ENCODE assay signal across 24 mouse cellular contexts in the genomic region with DNA sequence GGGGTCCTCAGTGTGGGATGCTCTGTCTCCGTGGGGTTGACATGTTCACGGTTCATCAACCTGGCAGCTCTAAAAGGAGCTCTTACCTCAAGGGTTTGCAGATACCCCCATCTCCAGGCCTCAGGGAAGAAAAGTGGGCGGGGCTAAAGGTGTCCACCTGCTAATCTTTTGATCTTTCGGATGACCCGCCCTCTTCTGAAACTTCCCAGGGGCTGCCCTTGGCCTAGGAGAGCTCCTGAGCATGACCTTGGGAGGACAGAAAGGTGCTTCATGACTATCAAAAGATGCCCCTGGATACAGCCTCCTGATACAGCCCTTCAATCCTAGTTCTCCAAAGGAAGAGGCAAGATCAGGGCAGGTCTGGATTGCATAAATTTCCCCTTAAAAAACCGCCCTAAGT. TPM values are rescaled to one million over a fixed set of nuclear protein-coding genes. Genes with fewer than 3 reads are reported as not detected.
"Had no signal": no experiment of that assay in that cellular context is flagged by ENCODE, and none has a peak within 500 bp of the region (broad histone marks: within the 10 kb centered on the region; RNA-seq: fewer than 3 reads in every experiment).

No protein-coding gene starts in this region.

- H3K9ac ChIP-seq: heart, embryonic 13.5 days; heart, embryonic 15.5 days; hindbrain, embryonic 14.5 days; kidney, embryonic 15.5 days; limb, embryonic 12.5 days; liver, embryonic 12.5 days had no signal

- H3K27ac ChIP-seq: heart, adult 2 months; heart, embryonic 13.5 days; heart, embryonic 15.5 days; hindbrain, embryonic 14.5 days; kidney, embryonic 15.5 days; kidney, postnatal 0 days; limb, embryonic 12.5 days; liver, embryonic 12.5 days had no signal

- H3K27me3 ChIP-seq: kidney, embryonic 15.5 days; limb, embryonic 12.5 days had no signal

- H3K9me3 ChIP-seq: heart, embryonic 13.5 days; heart, embryonic 15.5 days; kidney, embryonic 15.5 days; limb, embryonic 12.5 days; liver, embryonic 12.5 days had no signal

- DNase-seq: gastrocnemius, postnatal 14 days; gastrocnemius, postnatal 36 days; heart, adult 11 months; heart, adult 2 months; heart, postnatal 14 days; heart, postnatal 36 days; kidney, adult 11 months; kidney, adult 2 months; kidney, adult 9 months; kidney, postnatal 14 days; kidney, postnatal 36 days; layer of hippocampus, adult 9-11 months; layer of hippocampus, postnatal 36 days; left cerebral cortex, postnatal 4 days had no signal

- ATAC-seq: hindbrain, embryonic 16.5 days; intestine, embryonic 16.5 days; liver, embryonic 12.5 days had no signal

- H3K4me3 ChIP-seq: heart, adult 2 months; heart, embryonic 13.5 days; heart, embryonic 15.5 days; kidney, embryonic 15.5 days; limb, embryonic 12.5 days; liver, embryonic 12.5 days had no signal

- H3K36me3 ChIP-seq: heart, embryonic 13.5 days; heart, embryonic 15.5 days; kidney, embryonic 15.5 days; limb, embryonic 12.5 days; liver, embryonic 12.5 days had no signal

- H3K4me2 ChIP-seq: heart, embryonic 11.5 days; heart, embryonic 13.5 days; heart, embryonic 15.5 days; hindbrain, embryonic 14.5 days; kidney, embryonic 15.5 days; limb, embryonic 12.5 days; liver, embryonic 12.5 days had no signal

RNA-seq across cellular contexts. Expression of a gene that starts 3.1 kb away (rescaled TPM):
- polyA plus RNA-seq: intestine, embryonic 16.5 days had no signal
